Mouse (Mus musculus) C2C12 (cell line): ENCODE data around the gene Kitl. TPM values are rescaled to one million over a fixed set of nuclear protein-coding genes. Genes with fewer than 3 reads are reported as not detected.

Experiments
- H3K27me3 ChIP-seq: one replicate; pipeline ENCODE4 v1.6.1; 2011; ENCODE audit not compliant: control insufficient read depth, insufficient read depth, insufficient read length
- H3K36me3 ChIP-seq: one replicate; pipeline ENCODE4 v1.6.1; 2011; ENCODE audit not compliant: control insufficient read depth, insufficient read depth
- H3K4me3 ChIP-seq: one replicate; pipeline ENCODE4 v1.5.1; 2011; ENCODE audit warnings: mild to moderate bottlenecking, control low read depth; ENCODE audit not compliant: poor library complexity, insufficient read depth, severe bottlenecking
- H3K79me2 ChIP-seq: one replicate; pipeline ENCODE4 v1.6.1; 2011; ENCODE audit not compliant: control insufficient read depth, insufficient read depth
- H3K79me3 ChIP-seq: one replicate; pipeline ENCODE4 v1.6.1; 2011; ENCODE audit warnings: low read depth, control low read depth
- H3ac ChIP-seq: one replicate; pipeline ENCODE3; 2011; ENCODE audit warnings: low read depth; ENCODE audit not compliant: control insufficient read depth, insufficient read length
- CEBPB ChIP-seq: IDR thresholded peaks from one replicate; pipeline ENCODE4 v1.6.1; 2011; ENCODE audit warnings: low read depth, mild to moderate bottlenecking, control low read depth, moderate library complexity
- CTCF ChIP-seq: IDR thresholded peaks from one replicate; pipeline ENCODE4 v1.5.1; 2011; ENCODE audit not compliant: control insufficient read depth, insufficient read depth, insufficient read length
- FOSL1 ChIP-seq: IDR thresholded peaks from one replicate; pipeline ENCODE4 v1.8.0; 2011; ENCODE audit warnings: mild to moderate bottlenecking, low read length; ENCODE audit not compliant: poor library complexity, insufficient read depth, severe bottlenecking
- MAX ChIP-seq: IDR thresholded peaks from one replicate; pipeline ENCODE4 v1.6.1; 2011; ENCODE audit warnings: mild to moderate bottlenecking, control low read depth
- MYOD1 ChIP-seq: IDR thresholded peaks from one replicate; pipeline ENCODE4 v1.6.1; 2011; ENCODE audit warnings: low read depth; ENCODE audit not compliant: control insufficient read depth, insufficient read length
- MYOG ChIP-seq: IDR thresholded peaks from one replicate; pipeline ENCODE4 v1.6.1; 2011; ENCODE audit not compliant: control insufficient read depth, insufficient read length; ENCODE audit errors: extremely low read depth
- USF1 ChIP-seq: IDR thresholded peaks from one replicate; pipeline ENCODE4 v1.6.1; 2011; ENCODE audit warnings: low read depth, mild to moderate bottlenecking, control low read depth, moderate library complexity
- microRNA-seq: library from miRNA; unstranded; fragments of <30 nt; microRNA quantifications from one replicate; pipeline ENCODE4, GENCODE M21; 2019; ENCODE audit warnings: borderline microRNAs expressed
- polyA plus RNA-seq: library from polyadenylated mRNA; unstranded; fragments of >200 nt; fragmentation: generic; extraction: Trizol; gene quantifications from one replicate; pipeline ENCODE4 v1.2.1, GENCODE M21; 2012; ENCODE audit warnings: missing spikeins

The Kitl gene
- polyA plus RNA-seq, 1 experiment = 6.8 TPM

DNA sequence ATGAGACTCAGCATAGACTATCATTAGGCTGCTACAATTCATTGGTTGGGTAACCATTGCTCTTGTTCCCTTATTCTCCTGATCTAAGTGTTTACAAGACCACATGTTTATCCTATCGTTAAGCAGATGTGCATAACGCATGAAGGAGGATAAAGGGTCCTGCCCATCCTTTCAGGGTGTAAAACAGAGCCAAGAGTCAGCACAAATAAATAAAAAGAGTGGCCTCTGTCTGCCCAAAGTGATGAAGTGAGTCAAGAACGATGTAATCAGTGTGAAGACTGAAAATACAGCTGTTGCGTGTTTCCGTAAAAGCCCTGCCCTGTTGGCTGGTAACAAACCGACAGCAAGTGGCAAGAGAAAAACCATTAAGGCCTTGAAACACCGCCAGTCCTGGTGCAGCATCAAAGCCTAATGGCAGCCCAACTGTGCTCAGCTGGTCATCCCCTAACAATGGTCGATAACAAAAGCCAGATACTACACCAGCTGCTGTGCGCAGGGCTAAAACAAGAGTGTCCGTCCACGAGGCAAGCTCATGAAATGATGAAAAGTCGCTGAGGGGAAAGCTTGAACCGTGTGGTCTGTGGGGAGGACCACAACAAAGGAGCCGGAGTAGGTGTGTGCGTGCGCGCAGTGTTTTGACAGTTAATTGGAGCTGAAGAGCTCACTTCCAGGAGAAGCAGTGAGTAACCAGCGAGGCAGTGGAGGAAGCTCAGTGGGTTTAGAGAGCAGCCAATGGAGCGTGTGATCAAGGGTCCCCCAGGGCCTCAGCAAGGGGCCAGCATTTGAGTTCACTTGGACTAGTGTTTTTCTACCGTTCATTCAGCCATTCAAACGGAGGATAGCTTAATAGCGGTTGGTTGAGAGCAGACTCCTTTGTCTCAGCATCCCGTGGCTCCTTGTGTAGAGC is 112.7 kb downstream of the Kitl start:
- Histone ChIP-seq H3ac (no peak overlapping the region), H3K27me3 (no peaks in the 10 kb centered on the region), H3K36me3 (no peaks in the 10 kb centered on the region), H3K4me3 (no peak overlapping the region), H3K79me3 (no peaks in the 10 kb centered on the region), H3K79me2 (no peaks in the 10 kb centered on the region)
- no peak for TF ChIP-seq MYOG
- no peak for TF ChIP-seq USF1
- no peak for TF ChIP-seq MYOD1
- no peak for TF ChIP-seq FOSL1

DNA sequence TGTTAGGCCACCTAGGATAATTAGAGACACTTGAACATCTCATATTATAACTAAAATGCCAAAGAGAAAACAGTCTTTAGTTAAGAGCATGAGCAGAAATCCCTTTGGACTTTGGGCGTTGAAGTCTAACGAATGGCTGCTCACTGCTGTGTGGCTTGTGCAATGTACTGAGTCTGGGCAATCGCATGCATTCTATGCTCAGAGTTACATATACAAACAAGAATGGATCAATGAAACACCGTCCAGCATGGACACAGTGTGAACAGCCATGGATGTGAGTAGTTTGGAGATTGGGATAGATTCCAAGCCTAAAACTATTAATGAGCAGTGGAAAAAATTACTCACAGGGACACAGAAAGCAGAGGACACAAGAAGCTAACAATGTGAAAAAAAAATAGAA is 116.2 kb downstream of the Kitl start:
- H3ac ChIP-seq = no peak overlapping the region
- TF ChIP-seq MYOG = no peak
- no peak for TF ChIP-seq CEBPB
- TF ChIP-seq MAX = no peak
- no peak for TF ChIP-seq USF1
- TF ChIP-seq CTCF = no peak
- TF ChIP-seq MYOD1 = no peak
- no peak for TF ChIP-seq FOSL1
- no peaks in the 10 kb centered on the region for H3K79me3 ChIP-seq
- H3K36me3 ChIP-seq = no peaks in the 10 kb centered on the region
- no peak overlapping the region for H3K4me3 ChIP-seq
- no peaks in the 10 kb centered on the region for H3K79me2 ChIP-seq
- H3K27me3 ChIP-seq = no peaks in the 10 kb centered on the region

DNA sequence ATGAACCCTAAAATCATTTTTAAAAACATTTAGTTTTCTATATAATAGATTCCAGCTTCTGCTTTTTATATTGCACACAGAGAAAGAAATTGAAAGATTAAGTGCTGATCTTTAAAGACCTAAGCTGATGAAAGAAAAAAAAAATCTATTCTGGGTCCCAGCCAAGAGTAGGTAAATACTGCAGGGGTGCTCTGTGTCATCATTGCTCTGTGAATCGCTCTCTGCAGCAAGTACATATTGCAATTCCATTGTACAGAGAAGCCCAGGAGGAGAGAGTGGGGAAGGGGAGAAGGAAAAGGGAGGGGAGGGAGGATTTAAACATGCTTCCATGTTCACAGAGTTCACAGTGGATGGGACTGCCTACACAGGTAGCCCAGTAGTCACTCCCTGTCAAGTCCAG is 116.9 kb downstream of the Kitl start:
- H3ac ChIP-seq = no peak overlapping the region
- no peaks in the 10 kb centered on the region for H3K79me3 ChIP-seq

DNA sequence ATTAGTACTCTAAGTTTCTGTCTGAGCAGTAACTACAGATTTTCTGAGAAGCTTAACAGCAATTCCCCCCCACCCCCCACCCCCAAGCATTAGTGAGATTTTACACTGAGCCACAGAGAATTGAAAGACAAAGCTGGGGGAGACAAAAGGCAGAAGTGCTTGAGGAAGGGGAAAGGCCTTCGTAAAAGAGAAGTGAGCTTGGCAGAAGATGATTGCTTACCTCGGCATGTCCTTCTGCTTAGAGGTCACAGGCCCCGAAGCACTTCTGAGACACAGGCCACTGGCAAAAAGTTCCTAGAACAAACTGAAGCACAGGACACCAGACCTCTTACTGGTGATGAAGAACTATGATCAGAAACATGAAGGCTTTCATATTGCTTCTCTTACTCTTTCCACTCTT is 123.1 kb downstream of the Kitl start:
- H3K79me2 ChIP-seq = no peaks in the 10 kb centered on the region
- H3K79me3 ChIP-seq = no peaks in the 10 kb centered on the region
- no peak overlapping the region for H3ac ChIP-seq
- H3K36me3 ChIP-seq = no peaks in the 10 kb centered on the region
- no peak overlapping the region for H3K4me3 ChIP-seq
- no peaks in the 10 kb centered on the region for H3K27me3 ChIP-seq
- TF ChIP-seq CTCF = no peak
- no peak for TF ChIP-seq FOSL1
- no peak for TF ChIP-seq MAX
- no peak for TF ChIP-seq MYOG
- no peak for TF ChIP-seq MYOD1
- TF ChIP-seq USF1 = no peak
- TF ChIP-seq CEBPB = no peak

More for the DNA sequence above, 116.9 kb downstream of the Kitl start:
- H3K36me3 ChIP-seq = no peaks in the 10 kb centered on the region
- H3K4me3 ChIP-seq = no peak overlapping the region
- H3K27me3 ChIP-seq = no peaks in the 10 kb centered on the region
- TF ChIP-seq CEBPB = no peak
- no peak for TF ChIP-seq MYOD1
- TF ChIP-seq MYOG = no peak
- no peak for TF ChIP-seq FOSL1
- TF ChIP-seq USF1 = no peak
- no peak for TF ChIP-seq CTCF
- TF ChIP-seq MAX = no peak
- H3K79me2 ChIP-seq = no peaks in the 10 kb centered on the region

DNA sequence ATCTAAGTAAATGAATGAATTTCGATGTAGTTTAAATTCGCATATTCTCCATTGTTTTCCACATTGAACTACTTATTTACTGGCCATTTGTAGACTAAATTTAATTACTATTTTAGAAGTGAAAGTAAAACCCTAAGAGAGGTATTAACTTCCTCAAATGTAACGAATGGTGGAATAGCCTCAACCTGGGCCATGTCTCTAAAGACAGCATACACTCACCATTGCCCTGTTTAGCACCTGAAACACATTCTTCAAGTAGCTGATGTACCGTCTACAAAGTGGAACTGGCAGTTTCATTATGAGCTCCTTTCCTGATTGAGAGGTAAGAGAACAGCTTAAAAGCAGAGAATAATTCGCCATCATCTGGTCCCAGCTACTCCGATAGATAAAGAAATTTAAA is 132.7 kb downstream of the Kitl start:
- H3K4me3 ChIP-seq = no peak overlapping the region
- H3K27me3 ChIP-seq = no peaks in the 10 kb centered on the region
- TF ChIP-seq MYOD1 = no peak
- no peak for TF ChIP-seq CTCF
- TF ChIP-seq MAX = no peak
- TF ChIP-seq FOSL1 = no peak
- TF ChIP-seq MYOG = no peak
- no peak for TF ChIP-seq USF1
- TF ChIP-seq CEBPB = no peak
- no peaks in the 10 kb centered on the region for H3K79me2 ChIP-seq
- H3K36me3 ChIP-seq = no peaks in the 10 kb centered on the region
- H3K79me3 ChIP-seq = no peaks in the 10 kb centered on the region
- no peak overlapping the region for H3ac ChIP-seq

Small RNA genes lying within 50 kb of the gene (microRNA-seq; reads per million reads assigned to microRNA genes)
- gene Gm22918 (not detected), gene Gm25287 (not detected)
